Mouse (Mus musculus): ENCODE data around the gene Mlx.

Mlx gene

GRCm38 (mm10) chr11:101065002-101065401 lies 22.1 kb upstream of the Mlx start:
- DNase-seq (ENCODE audit: low read depth, low spot score), result no peak

- DNase-seq (ENCODE audit: low read depth, low spot score), result peak; percentile 67
Measured at GRCm38 (mm10) chr11:101066549-101067412, 20.3 kb upstream of the Mlx start.

GRCm38 (mm10) chr11:101069391-101070188 lies 17.5 kb upstream of the Mlx start, which contains the start of gene Naglu:
Gene Naglu, plus strand, starts transcription at chr11:101070012.
- peak; percentile 79 for DNase-seq (ENCODE audit: low read depth, low spot score)

GRCm38 (mm10) chr11:101070189-101070527 lies 16.9 kb upstream of the Mlx start:
- DNase-seq (ENCODE audit: low read depth, low spot score), result no peak

- DNase-seq (ENCODE audit: low read depth, low spot score), result no peak
Measured at GRCm38 (mm10) chr11:101070987-101071386, 16.1 kb upstream of the Mlx start.

GRCm38 (mm10) chr11:101071810-101072428 lies 15.2 kb upstream of the Mlx start:
- no peak for DNase-seq (ENCODE audit: low read depth, low spot score)

- no peak for DNase-seq (ENCODE audit: low read depth, low spot score)
Measured at GRCm38 (mm10) chr11:101078121-101078520, 9.0 kb upstream of the Mlx start, which contains the start of gene Hsd17b1. Gene Hsd17b1, plus strand, starts transcription at chr11:101078411.

GRCm38 (mm10) chr11:101079746-101080145 lies 7.3 kb upstream of the Mlx start:
- DNase-seq (ENCODE audit: low read depth, low spot score), result no peak

GRCm38 (mm10) chr11:101080421-101080820 lies 6.7 kb upstream of the Mlx start:
- no peak for DNase-seq (ENCODE audit: low read depth, low spot score)

- DNase-seq (ENCODE audit: low read depth, low spot score), result no peak
Measured at GRCm38 (mm10) chr11:101081659-101082058, 5.4 kb upstream of the Mlx start.

- DNase-seq (ENCODE audit: low read depth, low spot score), result peak; percentile 79
Measured at GRCm38 (mm10) chr11:101082208-101083082, 4.6 kb upstream of the Mlx start, which contains the start of gene Coasy. Gene Coasy, plus strand, starts transcription at chr11:101082565.

- no peak for DNase-seq (ENCODE audit: low read depth, low spot score)
Measured at GRCm38 (mm10) chr11:101083083-101083697, 3.9 kb upstream of the Mlx start.

GRCm38 (mm10) chr11:101084246-101084645 lies 2.8 kb upstream of the Mlx start:
- no peak for DNase-seq (ENCODE audit: low read depth, low spot score)

GRCm38 (mm10) chr11:101084811-101085210 lies 2.3 kb upstream of the Mlx start:
- DNase-seq (ENCODE audit: low read depth, low spot score), result no peak

- no peak for DNase-seq (ENCODE audit: low read depth, low spot score)
Measured at GRCm38 (mm10) chr11:101085617-101086322, 1.3 kb upstream of the Mlx start.

GRCm38 (mm10) chr11:101086323-101086674 lies 778 bp upstream of the Mlx start:
- DNase-seq (ENCODE audit: low read depth, low spot score), result no peak

- DNase-seq (ENCODE audit: low read depth, low spot score), result no peak
Measured at GRCm38 (mm10) chr11:101087682-101088055, 592 bp downstream of the Mlx start.

- DNase-seq (ENCODE audit: low read depth, low spot score), result no peak
Measured at GRCm38 (mm10) chr11:101089931-101090330, 2.9 kb downstream of the Mlx start.

- no peak for DNase-seq (ENCODE audit: low read depth, low spot score)
Measured at GRCm38 (mm10) chr11:101094930-101095313, 7.8 kb downstream of the Mlx start.
